Mouse (Mus musculus): ENCODE data around the gene Gm10251. TPM values are rescaled to one million over a fixed set of nuclear protein-coding genes. Genes with fewer than 3 reads are reported as not detected.
"Not testable (repeated sequence)": the region's sequence is repeated elsewhere in the genome, so short reads cannot be mapped to it uniquely, and the experiment has no call there.

Gene Gm10251
- total RNA-seq (2015) (not detected in 2 replicates), total RNA-seq (2017) (not detected in 2 replicates)

DNA sequence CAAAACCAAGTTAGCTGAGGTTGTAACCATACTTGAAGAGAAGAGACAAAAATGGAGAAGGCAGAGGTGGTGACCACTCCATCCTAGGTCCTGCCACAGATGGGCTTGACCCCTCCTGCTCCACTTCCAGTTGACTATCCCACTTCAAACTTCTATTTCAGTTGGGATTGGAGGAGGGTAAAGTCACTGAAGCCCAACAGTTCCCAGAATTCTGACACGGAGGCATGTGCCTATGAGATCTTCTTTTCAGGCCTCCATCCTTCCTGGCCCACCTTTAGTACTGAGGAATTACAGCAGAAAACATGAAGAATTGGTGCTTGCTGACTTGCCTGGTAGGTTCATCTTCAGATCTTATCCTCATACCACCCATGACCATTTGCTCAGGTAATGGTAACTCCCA, at the start of gene Gm10251:
Gm10251 (minus strand) TSS at position 101 of the 400 bp plus-strand sequence.
- not testable (repeated sequence) for ATAC-seq (ENCODE audit: poor library complexity, severe bottlenecking)

DNA sequence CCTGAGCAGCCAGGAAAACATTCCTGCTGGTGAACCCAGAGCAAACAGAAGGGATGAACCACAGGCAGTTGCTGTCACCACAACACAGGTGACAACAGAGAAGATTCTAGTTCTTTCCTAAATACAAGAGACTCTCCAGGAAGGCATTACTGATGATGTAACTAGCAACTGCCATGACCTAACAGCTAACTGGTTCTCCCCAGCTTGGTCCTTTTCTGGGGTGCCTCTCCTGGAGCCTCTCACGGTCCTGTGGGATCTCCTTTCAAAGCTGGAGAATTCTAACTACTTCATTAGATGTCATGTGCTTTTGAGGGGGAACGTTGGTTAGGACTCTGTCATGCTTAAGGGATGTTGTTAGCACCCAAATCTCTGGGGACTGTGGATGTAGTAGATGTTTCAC, 36.2 kb upstream of the Gm10251 start, which contains the start of gene Gm8050:
Gm8050 (minus strand) TSS at position 101 of the 400 bp plus-strand sequence.
- not testable (repeated sequence) for ATAC-seq (ENCODE audit: poor library complexity, severe bottlenecking)

DNA sequence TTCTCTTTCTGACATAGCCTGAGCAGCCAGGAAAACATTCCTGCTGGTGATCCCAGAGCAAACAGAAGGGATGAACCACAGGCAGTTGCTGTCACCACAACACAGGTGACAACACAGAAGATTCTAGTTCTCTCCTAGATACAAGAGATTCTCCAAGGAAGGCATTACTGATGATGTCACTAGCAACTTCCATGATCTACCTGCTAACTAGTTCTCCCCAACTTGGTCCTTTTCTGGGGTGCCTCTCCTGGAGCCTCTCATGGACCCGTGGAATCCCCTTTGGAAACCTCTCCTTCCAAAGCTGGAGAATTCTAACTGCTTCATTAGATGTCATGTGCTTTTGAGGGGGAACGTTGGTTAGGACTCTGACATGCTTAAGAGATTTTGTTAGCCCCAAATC, 61.7 kb downstream of the Gm10251 start, which contains the start of gene Gm3460:
Gm3460 (minus strand) TSS at position 101 of the 400 bp plus-strand sequence.
- not testable (repeated sequence) for ATAC-seq (ENCODE audit: poor library complexity, severe bottlenecking)

DNA sequence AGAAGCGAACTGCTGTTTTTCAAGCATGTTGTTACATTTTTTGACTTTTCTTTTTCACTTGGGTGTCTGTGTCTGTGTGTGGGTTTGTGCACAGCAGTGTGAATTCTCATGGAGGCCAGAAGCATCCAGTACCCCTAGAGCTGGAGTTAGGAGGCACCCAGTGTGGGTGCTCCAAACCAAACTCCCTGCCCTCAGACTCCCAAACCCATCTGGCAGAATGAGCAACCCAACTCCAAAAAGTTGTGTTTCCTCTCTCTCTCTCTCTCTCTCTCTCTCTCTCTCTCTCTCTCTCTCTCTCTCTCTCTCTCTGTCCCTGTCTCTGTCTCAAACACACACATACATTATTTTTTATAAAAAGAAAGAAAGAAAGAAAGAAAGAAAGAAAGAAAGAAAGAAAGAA, 77.5 kb downstream of the Gm10251 start:
- ATAC-seq (ENCODE audit: poor library complexity, severe bottlenecking) = not testable (repeated sequence)

DNA sequence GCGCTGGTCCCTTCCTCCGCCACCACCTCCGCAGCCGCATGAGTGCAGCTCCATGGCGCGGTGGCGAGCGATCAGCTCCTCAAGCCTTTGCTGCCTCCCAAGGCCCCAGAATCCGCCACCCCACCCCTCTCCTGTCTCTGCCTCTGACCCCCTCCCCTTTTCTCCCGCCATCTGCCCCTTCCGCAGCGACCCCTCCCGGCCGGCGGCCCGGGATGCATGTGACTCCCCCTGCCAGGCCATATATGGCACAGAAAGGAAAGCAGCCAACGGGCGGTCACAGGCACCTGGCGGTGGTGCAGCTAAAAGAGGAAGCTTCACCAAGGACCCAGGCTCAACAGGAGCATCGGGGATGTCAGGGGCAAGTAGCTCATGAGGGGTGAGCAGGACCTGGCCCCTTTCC, 79.0 kb downstream of the Gm10251 start:
- not testable (repeated sequence) for ATAC-seq (ENCODE audit: poor library complexity, severe bottlenecking)

DNA sequence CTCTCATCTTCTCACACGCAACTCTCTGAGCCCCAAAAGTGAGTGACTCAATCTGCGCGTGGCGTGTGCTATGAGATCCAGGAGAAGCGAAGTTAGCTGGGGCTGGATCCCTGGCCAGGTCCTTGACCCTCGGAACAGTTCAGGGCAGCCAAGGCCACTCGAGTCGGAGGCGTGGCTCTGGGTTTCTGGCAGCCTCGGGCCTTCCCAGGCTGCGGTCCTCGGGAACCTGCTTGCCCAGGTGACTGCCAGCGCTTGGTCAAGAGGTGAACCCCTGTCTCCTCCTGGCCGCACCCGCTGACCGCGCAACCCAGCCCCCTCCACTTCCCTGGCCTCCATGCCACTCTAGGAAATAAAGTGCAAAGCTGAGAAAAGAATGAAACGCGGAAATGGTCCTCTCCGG, 79.4 kb downstream of the Gm10251 start:
- not testable (repeated sequence) for ATAC-seq (ENCODE audit: poor library complexity, severe bottlenecking)

DNA sequence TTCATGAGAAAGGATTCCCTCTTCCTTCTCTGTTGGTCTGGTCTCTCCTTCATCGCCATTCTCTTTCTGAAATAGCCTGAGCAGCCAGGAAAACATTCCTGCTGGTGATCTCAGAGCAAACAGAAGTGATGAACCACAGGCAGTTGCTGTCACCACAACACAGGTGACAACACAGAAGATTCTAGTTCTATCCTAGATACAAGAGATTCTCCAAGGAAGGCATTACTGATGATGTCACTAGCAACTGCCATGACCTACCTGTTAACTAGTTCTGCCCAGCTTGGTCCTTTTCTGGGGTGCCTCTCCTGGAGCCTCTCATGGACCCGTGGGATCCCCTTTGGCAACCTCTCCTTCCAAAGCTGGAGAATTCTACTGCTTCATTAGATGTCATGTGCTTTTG, 93.5 kb downstream of the Gm10251 start, which contains the start of gene Gm3629:
Gm3629 (minus strand) TSS at position 101 of the 400 bp plus-strand sequence.
- not testable (repeated sequence) for ATAC-seq (ENCODE audit: poor library complexity, severe bottlenecking)

Other genes with a start within 250 kb of the Gm10251 start
- not detected in 2 replicates for gene Gm3594, start 239.6 kb downstream of the Gm10251 start, total RNA-seq (2015)
- gene Gm3594, start 239.6 kb downstream of the Gm10251 start, total RNA-seq (2017) = not detected in 2 replicates
- not detected in 2 replicates for gene Gm8356, start 146.9 kb downstream of the Gm10251 start, total RNA-seq (2015)
- not detected in 2 replicates for gene Gm8356, start 146.9 kb downstream of the Gm10251 start, total RNA-seq (2017)
- gene Gm3629, start 93.6 kb downstream of the Gm10251 start, total RNA-seq (2015) = not detected in 2 replicates
- not detected in 2 replicates for gene Gm3629, start 93.6 kb downstream of the Gm10251 start, total RNA-seq (2017)
- not detected in 2 replicates for gene Gm3460, start 61.8 kb downstream of the Gm10251 start, total RNA-seq (2015)
- gene Gm3460, start 61.8 kb downstream of the Gm10251 start, total RNA-seq (2017) = not detected in 2 replicates
- gene Gm8050, start 36.1 kb upstream of the Gm10251 start, total RNA-seq (2015) = not detected in 2 replicates
- gene Gm8050, start 36.1 kb upstream of the Gm10251 start, total RNA-seq (2017) = not detected in 2 replicates
- 0.50 TPM in 1 of 2 replicates, not detected in the other for gene Gm3636, start 58.2 kb upstream of the Gm10251 start, total RNA-seq (2015)
- not detected in 2 replicates for gene Gm3636, start 58.2 kb upstream of the Gm10251 start, total RNA-seq (2017)
- not detected in 2 replicates for gene Gm8362, start 90.2 kb upstream of the Gm10251 start, total RNA-seq (2015)
- not detected in 2 replicates for gene Gm8362, start 90.2 kb upstream of the Gm10251 start, total RNA-seq (2017)
- gene Gm3642, start 156.1 kb upstream of the Gm10251 start, total RNA-seq (2015) = not detected in 2 replicates
- not detected in 2 replicates for gene Gm3642, start 156.1 kb upstream of the Gm10251 start, total RNA-seq (2017)
- not detected in 2 replicates for gene Gm3667, start 205.8 kb upstream of the Gm10251 start, total RNA-seq (2015)
- not detected in 2 replicates for gene Gm3667, start 205.8 kb upstream of the Gm10251 start, total RNA-seq (2017)